Mouse (Mus musculus) heart, adult 2 months (tissue): Measurements from ENCODE around the gene Steap3.

Experiments used
- CTCF ChIP-seq: fragments of 200-600 bp; IDR thresholded peaks from 2 replicates; pipeline ENCODE4 v1.8.1; 2022; ENCODE audit warnings: antibody characterized with exemption, mild to moderate bottlenecking, moderate library complexity
- POLR2A ChIP-seq: fragments of 200-500 bp; IDR thresholded peaks from 2 replicates; pipeline ENCODE4 v1.6.1; 2011; ENCODE audit warnings: mild to moderate bottlenecking, low read depth, low read length, control low read depth; ENCODE audit not compliant: insufficient read depth

DNA sequence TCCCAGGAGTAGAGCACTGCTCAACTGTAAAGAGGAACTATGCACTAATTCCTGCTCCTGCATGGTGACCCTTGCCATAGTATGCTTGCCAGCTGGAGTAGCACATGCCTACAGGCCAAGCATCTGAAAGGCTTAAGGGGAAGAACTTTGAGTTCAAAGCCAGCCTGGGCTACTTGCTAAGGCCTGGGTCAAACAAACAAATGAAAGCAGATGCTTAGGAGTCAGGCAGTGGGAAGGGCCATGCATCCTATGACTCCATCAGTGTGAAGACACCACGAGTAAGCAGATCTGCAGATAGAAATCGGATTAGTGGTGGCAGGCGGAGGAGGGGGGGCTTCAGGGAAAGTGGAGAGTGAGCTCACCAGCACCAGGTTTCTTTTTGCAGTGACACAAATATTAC, 25.2 kb downstream of the Steap3 start:
- TF ChIP-seq CTCF, result no peak
- TF ChIP-seq POLR2A, result no peak
